Mouse (Mus musculus) lung, adult 2 months (tissue): ENCODE data around the gene Izumo4.

ENCODE experiments used
- CTCF ChIP-seq: fragments of 200-500 bp; IDR thresholded peaks from 2 replicates; pipeline ENCODE4 v1.5.1; 2011; ENCODE audit warnings: mild to moderate bottlenecking, low read length, control low read depth; ENCODE audit not compliant: insufficient read depth
- POLR2A ChIP-seq: fragments of 200-500 bp; IDR thresholded peaks from 2 replicates; pipeline ENCODE4 v1.6.1; 2011; ENCODE audit warnings: low read depth, mild to moderate bottlenecking, control low read depth, low read length, borderline replicate concordance; ENCODE audit errors: extremely low read depth

DNA sequence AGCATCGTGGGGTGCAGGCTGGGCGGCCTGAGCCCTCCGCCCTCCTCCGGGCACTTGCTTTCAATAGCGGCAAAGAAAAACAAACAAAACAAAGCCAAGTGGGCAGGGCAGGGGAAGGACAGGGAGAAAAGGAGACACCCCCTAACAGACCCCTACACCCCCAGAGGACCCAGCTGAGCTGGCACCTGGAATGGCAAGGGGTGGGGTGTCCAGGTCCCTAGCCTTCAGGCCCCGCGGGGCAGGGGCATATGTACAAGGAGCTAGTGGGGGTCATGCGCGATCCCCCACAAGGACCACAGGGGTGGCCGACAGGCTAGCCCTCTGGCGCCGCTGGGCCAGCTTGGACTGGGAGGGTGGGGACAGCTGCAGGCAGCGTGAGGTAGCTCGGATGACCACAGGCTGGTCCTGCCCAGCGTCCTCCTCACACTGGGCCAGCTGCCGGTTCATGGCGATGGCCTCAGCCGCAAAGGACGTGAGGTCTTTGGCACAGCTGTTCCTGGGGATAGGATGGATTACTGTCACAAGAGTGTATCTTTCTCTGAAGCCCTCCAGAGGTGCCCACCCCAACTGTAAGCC lies 35.1 kb upstream of the Izumo4 start:
- TF ChIP-seq CTCF (no peak), POLR2A (no peak)
